Mouse (Mus musculus) forebrain, postnatal 0 days (tissue): ENCODE data around the gene H2afx. TPM values are rescaled to one million over a fixed set of nuclear protein-coding genes. Genes with fewer than 3 reads are reported as not detected.
"Not testable (repeated sequence)": the region's sequence is repeated elsewhere in the genome, so short reads cannot be mapped to it uniquely, and the experiment has no call there.

Experiments
- ATAC-seq: fragments of 200-750 bp; cut with Nextera tagmentation; 2 replicates; pipeline ENCODE4 v1.8.0; 2017; ENCODE audit warnings: mild to moderate bottlenecking, moderate library complexity
- DNase-seq: peaks from one replicate; pipeline ENCODE4 v3.0.0-alpha.2; 2015
- H3K27ac ChIP-seq: fragments of 300-500 bp; sonication (generic); 2 replicates; pipeline ENCODE4 v1.5.1; 2014; ENCODE audit warnings: low read depth, mild to moderate bottlenecking, antibody characterized with exemption, low read length, moderate library complexity, mixed read lengths
- H3K27me3 ChIP-seq: fragments of 300-500 bp; sonication (generic); 2 replicates; pipeline ENCODE4 v1.6.1; 2014; ENCODE audit warnings: mild to moderate bottlenecking, low read length, mixed read lengths; ENCODE audit not compliant: insufficient read depth
- H3K36me3 ChIP-seq: fragments of 300-500 bp; sonication (generic); 2 replicates; pipeline ENCODE4 v1.6.1; 2014; ENCODE audit warnings: mild to moderate bottlenecking, moderate library complexity; ENCODE audit not compliant: insufficient read depth
- H3K4me1 ChIP-seq: fragments of 300-500 bp; sonication (generic); 2 replicates; pipeline ENCODE4 v1.6.1; 2014; ENCODE audit warnings: antibody characterized with exemption; ENCODE audit not compliant: insufficient read depth
- H3K4me2 ChIP-seq: fragments of 300-500 bp; sonication (generic); 2 replicates; pipeline ENCODE4 v1.6.1; 2014; ENCODE audit warnings: low read depth, mild to moderate bottlenecking, moderate library complexity
- H3K4me3 ChIP-seq: fragments of 300-500 bp; sonication (generic); 2 replicates; pipeline ENCODE4 v1.5.1; 2014; ENCODE audit warnings: low read depth, low read length, mixed read lengths
- H3K9ac ChIP-seq: fragments of 300-500 bp; sonication (generic); 2 replicates; pipeline ENCODE4 v1.6.1; 2014; ENCODE audit warnings: mild to moderate bottlenecking
- H3K9me3 ChIP-seq: fragments of 300-500 bp; sonication (generic); 2 replicates; pipeline ENCODE4 v1.6.1; 2016; ENCODE audit warnings: low read length
- CTCF ChIP-seq: sonication (generic); IDR thresholded peaks from 2 replicates; pipeline ENCODE4 v1.5.1; 2016; ENCODE audit warnings: antibody characterized with exemption, control low read depth, low read depth
- WGBS: fragments of 180-500 bp; shearing (Covaris S2); extraction: QIAGEN DNeasy Blood & Tissue Kit; methylation state at CpG from one replicate; pipeline ENCODE4 v1.1.7; 2014; 5-methylcytosine and 5-hydroxymethylcytosine counted together
- polyA plus RNA-seq: library from polyadenylated mRNA; unstranded; fragments of >200 nt; fragmentation: Nextera tagmentation; extraction: Ambion mirVana; gene quantifications from 2 replicates; pipeline ENCODE4 v1.2.1, GENCODE M21; 2015
- total RNA-seq: library from RNA; depleted of rRNA; stranded (reverse); fragments of >200 nt; gene quantifications from 2 replicates; pipeline ENCODE4 v1.2.3, GENCODE M21; 2014

Gene H2afx
- total and polyA plus RNA-seq, 2 experiments from 2014 or later = 97.8 to 143 TPM

- peak overlapping the region; percentile 78 for H3K9ac ChIP-seq
- peak; percentile 21 for DNase-seq
- peak overlapping the region; percentile 85 for H3K27ac ChIP-seq
- no peaks in the 10 kb centered on the region for H3K27me3 ChIP-seq
- no peak; the same call in 1 of the 2 replicates for ATAC-seq
- no peak for TF ChIP-seq CTCF
- peak overlapping the region; percentile 66 for H3K4me2 ChIP-seq
- peaks cover 23% of the 10 kb centered on the region for H3K36me3 ChIP-seq
- H3K9me3 ChIP-seq = no peaks in the 10 kb centered on the region
- peak overlapping the region; percentile 73 for H3K4me3 ChIP-seq
- H3K4me1 ChIP-seq = peaks cover 6% of the 10 kb centered on the region; the same call in 1 of the 2 replicates
- 3% methylated on average over 48 of the region's 50 CpGs for WGBS
These were observed 1.0 kb downstream of the H2afx start for GRCm38 (mm10) chr9:44335331-44336092.

- Histone ChIP-seq H3K9me3 (no peaks in the 10 kb centered on the region), H3K4me1 (peaks cover 6% of the 10 kb centered on the region; the same call in 1 of the 2 replicates), H3K27ac (no peak overlapping the region), H3K36me3 (peaks cover 19% of the 10 kb centered on the region), H3K27me3 (no peaks in the 10 kb centered on the region), H3K4me3 (peak overlapping the region; percentile 73), H3K9ac (peak overlapping the region; percentile 78), H3K4me2 (peak overlapping the region; percentile 66)
- DNase-seq (no peak), ATAC-seq (no peak)
- under 1% methylated on average over 5 of the region's 5 CpGs for WGBS
- TF ChIP-seq CTCF = no peak
These were observed 1.6 kb downstream of the H2afx start for GRCm38 (mm10) chr9:44336093-44336406.

- peak overlapping the region; percentile 18; the same call in 1 of the 2 replicates for H3K9ac ChIP-seq
- not testable (repeated sequence) for DNase-seq, H3K27ac ChIP-seq, H3K9me3 ChIP-seq, H3K4me1 ChIP-seq, ATAC-seq, H3K27me3 ChIP-seq
- 24% methylated on average over 4 of the region's 4 CpGs for whole genome bisulfite sequencing
- 0 out of 2 replicates have a peak overlapping the region, but pooled peaks have one; percentile 3 for H3K4me3 ChIP-seq
- H3K4me2 ChIP-seq = peak overlapping the region; percentile 66
- H3K36me3 ChIP-seq = peaks cover 19% of the 10 kb centered on the region
These were observed 2.0 kb downstream of the H2afx start for GRCm38 (mm10) chr9:44336513-44336912.

GRCm38 (mm10) chr9:44336964-44337363 is 2.5 kb downstream of the H2afx start:
- no peak for TF ChIP-seq CTCF
- Histone ChIP-seq H3K36me3 (peaks cover 19% of the 10 kb centered on the region), H3K9me3 (no peaks in the 10 kb centered on the region), H3K27ac (no peak overlapping the region), H3K27me3 (no peaks in the 10 kb centered on the region), H3K4me2 (peak overlapping the region; percentile 66; the same call in 1 of the 2 replicates), H3K4me3 (no peak overlapping the region), H3K4me1 (peaks cover 6% of the 10 kb centered on the region; the same call in 1 of the 2 replicates), H3K9ac (peak overlapping the region; percentile 18; the same call in 1 of the 2 replicates)
- no peak for ATAC-seq
- 77% methylated on average over 3 of the region's 3 CpGs for WGBS
- no peak for DNase-seq

GRCm38 (mm10) chr9:44337436-44338169 is 3.1 kb downstream of the H2afx start:
- Histone ChIP-seq H3K27me3 (no peaks in the 10 kb centered on the region), H3K9me3 (no peaks in the 10 kb centered on the region), H3K4me2 (peak overlapping the region; percentile 66; the same call in 1 of the 2 replicates), H3K9ac (no peak overlapping the region), H3K4me1 (peaks cover 6% of the 10 kb centered on the region; the same call in 1 of the 2 replicates), H3K27ac (no peak overlapping the region), H3K36me3 (peaks cover 15% of the 10 kb centered on the region), H3K4me3 (no peak overlapping the region)
- no peak for ATAC-seq
- no peak for DNase-seq
- no peak for TF ChIP-seq CTCF
- 58% methylated on average over 9 of the region's 9 CpGs for WGBS

- Histone ChIP-seq H3K9ac (no peak overlapping the region), H3K4me2 (no peak overlapping the region), H3K27me3 (no peaks in the 10 kb centered on the region), H3K27ac (no peak overlapping the region), H3K9me3 (no peaks in the 10 kb centered on the region), H3K4me3 (no peak overlapping the region), H3K4me1 (peaks cover 9% of the 10 kb centered on the region), H3K36me3 (peaks cover 5% of the 10 kb centered on the region)
- peak; percentile 27 for TF ChIP-seq CTCF
- no peak for ATAC-seq
- DNase-seq = no peak
- 72% methylated on average over 5 of the region's 5 CpGs for WGBS
These were observed 4.1 kb downstream of the H2afx start for GRCm38 (mm10) chr9:44338574-44338973.

- Histone ChIP-seq H3K9me3 (no peaks in the 10 kb centered on the region), H3K36me3 (0 out of 2 replicates have a peak, but pooled peaks cover 3% of the 10 kb centered on the region), H3K27me3 (no peaks in the 10 kb centered on the region), H3K4me2 (no peak overlapping the region), H3K4me1 (peaks cover 9% of the 10 kb centered on the region), H3K9ac (no peak overlapping the region), H3K4me3 (no peak overlapping the region), H3K27ac (no peak overlapping the region)
- no peak for DNase-seq
- no peak for TF ChIP-seq CTCF
- no peak for ATAC-seq
- WGBS = 91% methylated on average over 5 of the region's 5 CpGs
These were observed 7.0 kb downstream of the H2afx start for GRCm38 (mm10) chr9:44341487-44341886.
